Mouse (Mus musculus): ENCODE measurements at regions not wholly inside any gene's neighbourhood (a gene's known extent, or its start where the extent isn't known, plus 50 kb on each side); places are given as distances from the start of the nearest gene placed in this dataset.

DNA sequence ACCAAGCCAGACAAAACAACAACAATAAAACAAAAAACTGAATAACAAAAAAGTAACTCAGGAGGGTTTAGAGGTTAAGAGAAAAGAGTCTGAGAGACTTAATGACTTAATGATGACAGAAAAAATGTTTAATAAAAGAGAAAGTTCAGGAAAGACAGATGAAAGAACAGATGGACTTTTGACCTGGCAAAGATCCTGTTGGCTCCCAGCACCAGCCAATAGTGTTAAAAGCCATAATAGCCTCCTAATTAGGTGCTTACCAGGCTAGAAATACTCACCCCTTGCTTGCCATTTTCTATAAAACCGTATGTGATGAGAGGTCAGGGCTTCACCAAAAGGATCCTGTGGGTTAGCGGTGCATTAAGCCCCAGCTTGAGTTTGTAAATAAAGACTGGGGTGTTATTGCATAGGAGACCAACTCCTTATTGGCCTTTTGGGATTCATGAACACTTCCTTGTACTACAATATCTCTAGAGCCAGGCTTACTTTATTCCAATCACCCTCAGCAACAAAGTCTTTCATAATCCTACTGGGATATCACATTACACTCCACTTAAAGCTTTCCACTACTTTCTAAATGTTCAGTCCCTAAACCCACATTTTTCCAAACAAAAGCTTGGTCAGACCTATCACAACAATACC, 282.1 kb upstream of the Rasa1 start:
- DNase-seq (ENCODE audit: low spot score) (no peak), ATAC-seq (ENCODE audit: low FRiP score) (no peak)
- H3K27me3 ChIP-seq (ENCODE audit: insufficient read depth, low read length): no peaks in the 10 kb centered on the region
- no peak overlapping the region for H3K4me2 ChIP-seq (ENCODE audit: low read depth, low read length, poor library complexity, severe bottlenecking)
- TF ChIP-seq CTCF (IDR thresholded peaks at IDR 0.05): no peak
- H3K36me3 ChIP-seq (ENCODE audit: insufficient read depth, low read length): no peaks in the 10 kb centered on the region
- H3K4me1 ChIP-seq (ENCODE audit: insufficient read depth, low read length): no peaks in the 10 kb centered on the region
- no peak overlapping the region for H3K9ac ChIP-seq (replicated peaks; ENCODE audit: low read length, poor library complexity, severe bottlenecking)
- H3K9me3 ChIP-seq (ENCODE audit: low read length): no peaks in the 10 kb centered on the region
- 72% methylated on average over 2 of the region's 2 CpGs for WGBS
- no peak overlapping the region for H3K27ac ChIP-seq (ENCODE audit: low read depth, low read length)
- H3K4me3 ChIP-seq (ENCODE audit: low read depth, low read length): no peak overlapping the region

DNA sequence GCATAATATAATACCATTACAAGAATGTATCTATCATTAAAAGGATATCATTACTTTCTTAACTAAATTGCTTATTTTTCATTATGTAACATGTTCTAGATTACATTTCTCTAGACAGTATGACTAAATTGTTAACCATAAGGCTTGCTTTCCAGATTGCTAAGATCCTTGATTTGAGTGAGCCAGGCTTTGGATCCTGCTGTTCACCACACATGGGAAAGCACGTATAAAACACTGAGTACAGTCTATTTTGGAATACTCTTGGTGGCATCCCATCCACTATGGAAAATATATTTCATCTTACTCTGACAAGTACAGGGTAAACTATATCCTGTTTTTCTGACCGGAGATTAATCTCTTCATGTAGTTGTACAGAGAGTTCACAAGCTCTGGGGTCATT, 268.9 kb upstream of the Rasa1 start:
- no peaks in the 10 kb centered on the region for H3K27me3 ChIP-seq (ENCODE audit: insufficient read depth, low read length)
- WGBS: 86% methylated on average over 2 of the region's 2 CpGs
- H3K27ac ChIP-seq (ENCODE audit: low read depth, low read length): no peak overlapping the region
- DNase-seq (ENCODE audit: low spot score): no peak
- no peak overlapping the region for H3K9ac ChIP-seq (replicated peaks; ENCODE audit: low read length, poor library complexity, severe bottlenecking)
- ATAC-seq (ENCODE audit: low FRiP score): no peak
- no peaks in the 10 kb centered on the region for H3K9me3 ChIP-seq (ENCODE audit: low read length)
- no peaks in the 10 kb centered on the region for H3K36me3 ChIP-seq (ENCODE audit: insufficient read depth, low read length)
- no peaks in the 10 kb centered on the region for H3K4me1 ChIP-seq (ENCODE audit: insufficient read depth, low read length)
- H3K4me3 ChIP-seq (ENCODE audit: low read depth, low read length): no peak overlapping the region
- no peak for TF ChIP-seq CTCF (IDR thresholded peaks at IDR 0.05)
- H3K4me2 ChIP-seq (ENCODE audit: low read depth, low read length, poor library complexity, severe bottlenecking): no peak overlapping the region

DNA sequence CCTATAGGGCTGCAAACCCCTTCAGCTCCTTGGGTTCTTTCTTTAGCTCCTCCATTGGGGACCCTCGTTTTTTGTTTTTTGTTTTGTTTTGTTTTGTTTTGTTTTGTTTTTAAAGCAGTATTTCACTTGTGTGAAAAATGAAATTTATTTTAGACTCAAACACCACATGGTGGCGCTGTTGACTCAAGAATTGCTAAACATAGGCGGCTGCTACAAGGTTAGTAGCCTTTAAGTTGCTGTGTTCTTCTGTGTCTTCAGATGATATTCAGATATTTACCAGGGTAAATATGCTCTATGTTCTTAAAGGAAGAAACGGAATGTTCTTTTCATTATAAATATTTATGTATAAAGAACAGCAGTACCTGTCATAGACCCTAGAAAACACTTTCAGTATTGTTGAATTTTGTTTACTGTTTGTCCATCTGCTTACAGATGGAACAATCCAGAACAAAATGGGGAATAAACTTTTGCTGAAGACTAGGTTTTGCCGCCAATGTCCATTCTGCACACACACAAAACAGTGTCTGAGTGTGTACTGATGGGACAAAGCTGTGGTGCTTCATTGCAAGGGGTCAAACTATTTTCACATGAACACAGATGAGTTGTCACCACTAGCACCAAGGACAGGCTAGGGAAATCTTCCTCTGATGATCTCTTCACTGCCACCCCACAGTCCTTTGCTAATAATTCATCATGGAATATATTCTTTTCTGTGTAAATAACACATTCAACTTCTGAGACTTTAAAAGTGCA, 267.3 kb upstream of the Rasa1 start:
- peak; percentile 69 for ATAC-seq (ENCODE audit: low FRiP score)
- Histone ChIP-seq H3K27me3 (ENCODE audit: insufficient read depth, low read length) (no peaks in the 10 kb centered on the region), H3K36me3 (ENCODE audit: insufficient read depth, low read length) (no peaks in the 10 kb centered on the region), H3K27ac (ENCODE audit: low read depth, low read length) (no peak overlapping the region), H3K4me3 (ENCODE audit: low read depth, low read length) (no peak overlapping the region), H3K4me1 (ENCODE audit: insufficient read depth, low read length) (no peaks in the 10 kb centered on the region), H3K4me2 (ENCODE audit: low read depth, low read length, poor library complexity, severe bottlenecking) (no peak overlapping the region), H3K9ac (replicated peaks; ENCODE audit: low read length, poor library complexity, severe bottlenecking) (no peak overlapping the region), H3K9me3 (ENCODE audit: low read length) (no peaks in the 10 kb centered on the region)
- peak; percentile 86 for DNase-seq (ENCODE audit: low spot score)
- TF ChIP-seq CTCF (IDR thresholded peaks at IDR 0.05): peak; percentile 79
- 10% methylated on average over 5 of the region's 5 CpGs for WGBS

DNA sequence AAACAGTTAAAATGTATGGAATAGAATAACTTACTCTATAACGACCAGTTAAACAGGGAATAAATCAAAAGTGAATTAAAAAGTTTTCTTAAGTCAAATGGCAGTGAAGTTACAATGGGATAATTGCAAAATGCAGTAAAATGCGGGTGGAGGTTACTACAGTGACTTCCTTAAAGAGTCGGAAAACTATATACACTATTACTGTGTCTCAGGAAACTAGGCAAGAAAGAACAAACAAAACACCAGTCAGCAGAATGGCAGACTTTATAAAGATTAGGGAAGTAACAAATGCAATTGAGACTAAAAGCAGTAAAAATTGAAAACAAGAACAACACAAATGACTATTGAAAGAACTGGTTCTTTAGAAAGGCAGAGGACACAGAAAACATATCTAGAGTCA, 264.1 kb upstream of the Rasa1 start:
- TF ChIP-seq CTCF (IDR thresholded peaks at IDR 0.05): no peak
- DNase-seq (ENCODE audit: low spot score) (no peak), ATAC-seq (ENCODE audit: low FRiP score) (no peak)
- WGBS: 82% methylated on average over 3 of the region's 3 CpGs
- Histone ChIP-seq H3K9ac (replicated peaks; ENCODE audit: low read length, poor library complexity, severe bottlenecking) (no peak overlapping the region), H3K36me3 (ENCODE audit: insufficient read depth, low read length) (no peaks in the 10 kb centered on the region), H3K27me3 (ENCODE audit: insufficient read depth, low read length) (no peaks in the 10 kb centered on the region), H3K9me3 (ENCODE audit: low read length) (no peaks in the 10 kb centered on the region), H3K27ac (ENCODE audit: low read depth, low read length) (no peak overlapping the region), H3K4me2 (ENCODE audit: low read depth, low read length, poor library complexity, severe bottlenecking) (no peak overlapping the region), H3K4me3 (ENCODE audit: low read depth, low read length) (no peak overlapping the region), H3K4me1 (ENCODE audit: insufficient read depth, low read length) (no peaks in the 10 kb centered on the region)

DNA sequence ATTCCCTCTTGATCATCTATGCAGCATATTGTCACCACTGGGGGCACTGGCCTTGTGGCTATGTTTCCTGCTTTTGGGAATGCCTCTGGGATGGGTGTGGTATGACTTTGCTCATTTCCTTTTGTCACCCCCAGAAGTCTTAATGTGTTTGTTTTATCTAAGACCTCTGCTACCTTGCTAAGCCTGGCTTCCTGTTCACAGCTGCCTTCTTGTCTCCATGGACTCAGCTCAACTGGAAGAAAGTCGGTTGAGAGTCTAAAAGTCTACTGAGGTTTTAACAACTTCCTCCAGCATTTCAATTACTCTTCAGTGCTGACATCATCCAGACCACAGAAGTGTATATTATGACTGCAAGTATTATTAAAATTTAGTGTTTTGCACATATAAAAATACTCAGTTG, 220.7 kb upstream of the Rasa1 start:
- WGBS: 86% methylated on average over 1 of the region's 1 CpGs
- no peak for DNase-seq (ENCODE audit: low spot score)
- Histone ChIP-seq H3K27ac (ENCODE audit: low read depth, low read length) (no peak overlapping the region), H3K36me3 (ENCODE audit: insufficient read depth, low read length) (no peaks in the 10 kb centered on the region), H3K27me3 (ENCODE audit: insufficient read depth, low read length) (no peaks in the 10 kb centered on the region), H3K9ac (replicated peaks; ENCODE audit: low read length, poor library complexity, severe bottlenecking) (no peak overlapping the region), H3K4me1 (ENCODE audit: insufficient read depth, low read length) (no peaks in the 10 kb centered on the region), H3K4me2 (ENCODE audit: low read depth, low read length, poor library complexity, severe bottlenecking) (no peak overlapping the region), H3K4me3 (ENCODE audit: low read depth, low read length) (no peak overlapping the region), H3K9me3 (ENCODE audit: low read length) (no peaks in the 10 kb centered on the region)
- no peak for TF ChIP-seq CTCF (IDR thresholded peaks at IDR 0.05)
- ATAC-seq (ENCODE audit: low FRiP score): no peak

DNA sequence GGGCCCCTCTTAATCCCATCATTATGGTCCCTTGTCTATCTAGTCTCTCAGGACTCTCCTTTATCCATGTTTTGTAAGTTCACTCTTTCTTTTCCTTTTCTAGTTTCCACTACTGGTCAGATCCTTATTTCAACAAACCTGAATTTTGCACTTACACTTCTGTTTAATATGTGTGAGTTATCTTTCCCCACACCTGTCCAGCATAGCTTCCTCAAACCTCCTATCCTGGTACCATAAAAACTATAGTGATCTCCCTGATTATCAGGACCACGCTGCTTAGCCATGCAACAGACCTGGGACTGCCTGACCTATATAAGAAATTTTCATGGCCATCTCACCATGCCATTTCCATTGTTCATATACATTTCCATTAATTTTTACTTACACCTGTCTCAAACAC, 219.6 kb upstream of the Rasa1 start:
- no peak for ATAC-seq (ENCODE audit: low FRiP score)
- Histone ChIP-seq H3K4me1 (ENCODE audit: insufficient read depth, low read length) (no peaks in the 10 kb centered on the region), H3K36me3 (ENCODE audit: insufficient read depth, low read length) (no peaks in the 10 kb centered on the region), H3K9ac (replicated peaks; ENCODE audit: low read length, poor library complexity, severe bottlenecking) (no peak overlapping the region), H3K4me3 (ENCODE audit: low read depth, low read length) (no peak overlapping the region), H3K27ac (ENCODE audit: low read depth, low read length) (no peak overlapping the region), H3K27me3 (ENCODE audit: insufficient read depth, low read length) (no peaks in the 10 kb centered on the region), H3K9me3 (ENCODE audit: low read length) (no peaks in the 10 kb centered on the region), H3K4me2 (ENCODE audit: low read depth, low read length, poor library complexity, severe bottlenecking) (no peak overlapping the region)
- 97% methylated on average over 1 of the region's 1 CpGs for WGBS
- DNase-seq (ENCODE audit: low spot score): no peak
- TF ChIP-seq CTCF (IDR thresholded peaks at IDR 0.05): no peak

All from midbrain, postnatal 0 days (tissue).